Mouse (Mus musculus): ENCODE results near the gene Clasp2. TPM values are rescaled to one million over a fixed set of nuclear protein-coding genes. Genes with fewer than 3 reads are reported as not detected.
"Not testable (repeated sequence)": the region's sequence is repeated elsewhere in the genome, so short reads cannot be mapped to it uniquely, and the experiment has no call there.

The Clasp2 gene
- polyA plus RNA-seq (2015; fragmentation: Nextera tagmentation; extraction: Ambion mirVana), result 25.4 and 25.6 TPM in 2 replicates

DNA sequence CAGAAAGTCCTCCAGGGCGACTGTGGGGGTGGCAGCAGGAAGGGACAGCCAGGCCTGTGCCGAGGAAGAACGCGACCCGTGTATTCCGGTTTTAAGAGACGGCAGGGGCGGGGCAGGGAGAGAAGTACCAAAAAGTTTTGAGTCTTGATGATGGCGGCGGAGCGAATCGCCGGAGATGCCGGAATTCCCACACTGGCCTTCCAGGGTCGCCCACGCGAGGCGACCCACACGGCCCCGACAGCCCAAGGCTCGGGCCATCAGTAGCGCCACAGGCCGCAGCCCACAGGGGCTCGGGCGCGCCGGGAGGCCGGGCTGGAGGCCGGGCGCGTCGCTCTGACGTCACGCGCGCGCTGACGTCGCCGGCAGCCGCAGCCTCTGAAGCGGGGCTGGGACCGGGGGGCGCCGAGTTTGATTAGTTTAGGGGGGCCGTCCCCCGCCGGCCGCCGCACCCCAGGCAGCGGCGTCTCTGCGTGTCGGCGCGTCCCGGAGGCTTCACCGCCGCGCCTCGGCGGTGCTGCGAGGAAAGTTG lies at the start of gene Clasp2:
Gene Clasp2, plus strand, starts transcription at position 366 of the 529 bp plus-strand sequence.
- H3K4me1 ChIP-seq, result peaks cover 15% of the 10 kb centered on the region
- peak within 1 kb of the TSS; percentile 79 for H3K4me3 ChIP-seq (replicated peaks)
- H3K9me3 ChIP-seq (replicated peaks), result no peaks in the 10 kb centered on the region
- H3K27me3 ChIP-seq, result no peaks in the 10 kb centered on the region
- peak within 1 kb of the TSS; percentile 83 for H3K27ac ChIP-seq
- H3K4me2 ChIP-seq, result peak within 1 kb of the TSS; percentile 96
- H3K36me3 ChIP-seq, result no peaks in the 10 kb centered on the region
- H3K9ac ChIP-seq, result peak within 1 kb of the TSS; percentile 86
- WGBS, result under 1% methylated on average over 63 of the region's 63 CpGs
- peak; percentile 97 for ATAC-seq (replicated peaks; ENCODE audit: low FRiP score)

DNA sequence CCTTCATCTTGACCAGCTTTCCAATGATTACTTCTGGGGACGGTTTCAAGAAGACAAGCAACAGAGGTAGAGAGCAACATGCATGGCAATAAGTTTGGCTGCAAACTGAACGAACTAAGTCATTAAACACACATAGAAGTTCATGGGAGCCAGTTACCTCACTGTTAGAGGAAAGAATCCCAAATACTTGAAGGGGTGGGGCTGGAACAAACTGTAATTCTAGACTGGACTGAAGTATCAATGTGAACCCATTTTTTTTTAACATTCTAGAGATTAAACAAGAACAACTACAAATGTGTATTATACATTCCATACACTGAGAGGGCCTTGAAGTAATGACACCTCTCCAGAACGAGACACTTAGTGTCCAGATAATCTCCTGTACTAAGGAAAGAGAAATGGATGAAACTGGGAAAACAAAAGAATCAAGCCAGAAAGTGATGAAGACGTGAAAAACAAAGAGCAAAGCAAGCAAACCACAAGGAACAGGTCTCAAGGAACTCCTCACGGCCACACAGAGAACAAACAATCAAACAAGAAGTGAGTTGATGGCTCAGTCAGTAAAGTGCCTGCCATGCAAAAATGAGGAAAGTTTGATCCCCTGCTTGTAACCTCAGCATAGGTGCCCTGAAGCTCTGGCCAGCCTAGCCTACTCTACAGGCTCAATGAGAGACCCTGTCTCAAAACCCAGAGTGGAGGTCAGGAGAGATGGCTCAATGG lies 39.7 kb upstream of the Clasp2 start:
- ATAC-seq (replicated peaks; ENCODE audit: low FRiP score), result no peak
- Histone ChIP-seq H3K27me3 (no peaks in the 10 kb centered on the region), H3K27ac (no peak overlapping the region), H3K4me2 (no peak overlapping the region), H3K9ac (no peak overlapping the region), H3K9me3 (replicated peaks) (no peaks in the 10 kb centered on the region), H3K4me3 (replicated peaks) (no peak overlapping the region), H3K4me1 (peaks cover 19% of the 10 kb centered on the region), H3K36me3 (peaks cover 22% of the 10 kb centered on the region)
- 85% methylated on average over 5 of the region's 5 CpGs for WGBS

- no peaks in the 10 kb centered on the region for H3K27me3 ChIP-seq
- no peak for ATAC-seq (replicated peaks; ENCODE audit: low FRiP score)
- 0 out of 2 replicates have a peak overlapping the region, but pooled peaks have one; percentile 96 for H3K9ac ChIP-seq
- H3K4me2 ChIP-seq, result peak overlapping the region; percentile 68
- H3K4me1 ChIP-seq, result peaks cover 26% of the 10 kb centered on the region
- H3K4me3 ChIP-seq (replicated peaks), result peak overlapping the region; percentile 99
- no peaks in the 10 kb centered on the region for H3K9me3 ChIP-seq (replicated peaks)
- 67% methylated on average over 2 of the region's 2 CpGs for WGBS
- H3K27ac ChIP-seq, result no peak overlapping the region
- H3K36me3 ChIP-seq, result no peaks in the 10 kb centered on the region
Measured at GRCm38 (mm10) chr9:113706108-113706507, 35.2 kb upstream of the Clasp2 start.

GRCm38 (mm10) chr9:113706841-113707240 lies 34.4 kb upstream of the Clasp2 start:
- Histone ChIP-seq H3K36me3 (no peaks in the 10 kb centered on the region), H3K27me3 (no peaks in the 10 kb centered on the region), H3K4me2 (peak overlapping the region; percentile 68), H3K4me3 (replicated peaks) (peak overlapping the region; percentile 99), H3K9ac (peak overlapping the region; percentile 96; the same call in 1 of the 2 replicates), H3K27ac (no peak overlapping the region), H3K9me3 (replicated peaks) (no peaks in the 10 kb centered on the region), H3K4me1 (peaks cover 26% of the 10 kb centered on the region)
- no peak for ATAC-seq (replicated peaks; ENCODE audit: low FRiP score)
- WGBS, result 43% methylated on average over 9 of the region's 9 CpGs

- no peaks in the 10 kb centered on the region for H3K27me3 ChIP-seq
- no peaks in the 10 kb centered on the region for H3K9me3 ChIP-seq (replicated peaks)
- peak; percentile 92 for ATAC-seq (replicated peaks; ENCODE audit: low FRiP score)
- H3K36me3 ChIP-seq, result no peaks in the 10 kb centered on the region
- WGBS, result under 1% methylated on average over 76 of the region's 77 CpGs
- H3K4me3 ChIP-seq (replicated peaks), result peak within 1 kb of the TSS; percentile 99
- H3K4me1 ChIP-seq, result peaks cover 26% of the 10 kb centered on the region
- peak within 1 kb of the TSS; percentile 96 for H3K9ac ChIP-seq
- H3K4me2 ChIP-seq, result peak within 1 kb of the TSS; percentile 68
- peak within 1 kb of the TSS; percentile 97 for H3K27ac ChIP-seq
Measured at GRCm38 (mm10) chr9:113707481-113708360, 33.6 kb upstream of the Clasp2 start, which contains the start of gene Pdcd6ip. Pdcd6ip (minus strand) TSS chr9:113708259.

DNA sequence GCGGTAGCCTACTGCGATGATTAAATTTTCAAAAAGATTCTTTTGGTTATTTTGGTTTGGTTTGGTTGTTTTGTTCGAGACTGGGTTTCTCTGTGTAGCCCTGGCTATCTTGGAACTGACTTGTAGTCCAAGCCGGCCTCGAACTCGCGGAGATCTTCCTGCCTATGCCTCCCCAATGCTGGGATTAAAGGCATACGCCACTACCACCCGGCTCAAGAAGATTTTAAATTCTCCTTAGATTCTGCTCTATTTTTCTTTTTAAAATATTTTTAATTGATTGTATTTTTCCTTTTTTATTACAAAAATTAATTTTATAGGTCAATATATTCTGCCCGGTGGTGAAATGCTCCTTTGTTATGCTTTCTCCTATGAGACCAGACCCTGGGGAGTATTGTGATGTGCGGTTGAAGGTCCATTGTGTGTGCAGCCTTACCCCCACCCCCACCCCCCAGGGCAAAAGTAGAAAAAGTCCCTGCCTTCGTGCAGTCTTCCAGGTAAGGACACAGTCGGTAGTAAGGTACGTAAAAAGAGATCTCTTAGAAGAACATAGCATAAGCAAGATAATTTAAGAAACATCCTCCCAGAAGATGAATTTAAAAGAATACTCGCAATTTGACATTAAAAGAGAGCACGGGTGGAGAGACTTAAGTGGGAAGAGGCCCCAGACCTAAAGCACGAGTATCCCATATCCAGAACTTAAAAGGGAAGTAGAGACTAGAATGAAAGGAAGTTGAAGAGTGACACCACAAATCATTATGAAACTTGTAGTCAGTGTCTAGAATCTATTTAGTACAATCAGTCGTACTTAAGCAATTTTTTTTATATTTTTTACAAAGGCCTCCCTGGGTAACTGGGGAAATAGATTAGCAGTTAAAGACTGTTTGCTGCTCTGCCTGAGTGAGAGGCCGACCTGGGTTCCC lies 32.7 kb upstream of the Clasp2 start:
- ATAC-seq (replicated peaks; ENCODE audit: low FRiP score), result no peak
- H3K27ac ChIP-seq, result peak overlapping the region; percentile 97
- no peaks in the 10 kb centered on the region for H3K27me3 ChIP-seq
- WGBS, result 53% methylated on average over 19 of the region's 19 CpGs
- peak overlapping the region; percentile 68 for H3K4me2 ChIP-seq
- H3K4me3 ChIP-seq (replicated peaks), result peak overlapping the region; percentile 99
- peaks cover 26% of the 10 kb centered on the region for H3K4me1 ChIP-seq
- H3K9me3 ChIP-seq (replicated peaks), result no peaks in the 10 kb centered on the region
- H3K36me3 ChIP-seq, result no peaks in the 10 kb centered on the region
- H3K9ac ChIP-seq, result peak overlapping the region; percentile 96

GRCm38 (mm10) chr9:113710871-113711270 lies 30.4 kb upstream of the Clasp2 start:
- no peaks in the 10 kb centered on the region for H3K9me3 ChIP-seq (replicated peaks)
- H3K36me3 ChIP-seq, result no peaks in the 10 kb centered on the region
- H3K4me3 ChIP-seq (replicated peaks), result no peak overlapping the region
- H3K9ac ChIP-seq, result no peak overlapping the region
- H3K4me1 ChIP-seq, result peaks cover 13% of the 10 kb centered on the region
- no peaks in the 10 kb centered on the region for H3K27me3 ChIP-seq
- no peak overlapping the region for H3K27ac ChIP-seq
- ATAC-seq (replicated peaks; ENCODE audit: low FRiP score), result no peak
- H3K4me2 ChIP-seq, result no peak overlapping the region
- WGBS, result 88% methylated on average over 12 of the region's 12 CpGs

GRCm38 (mm10) chr9:113719063-113719462 lies 22.2 kb upstream of the Clasp2 start:
- ATAC-seq (replicated peaks; ENCODE audit: low FRiP score), result peak; percentile 54; the same call in 1 of the 2 replicates
- 43% methylated on average over 5 of the region's 5 CpGs for WGBS
- H3K4me1 ChIP-seq, result no peaks in the 10 kb centered on the region
- H3K4me3 ChIP-seq (replicated peaks), result no peak overlapping the region
- H3K27ac ChIP-seq, result no peak overlapping the region
- no peaks in the 10 kb centered on the region for H3K9me3 ChIP-seq (replicated peaks)
- no peaks in the 10 kb centered on the region for H3K36me3 ChIP-seq
- H3K27me3 ChIP-seq, result no peaks in the 10 kb centered on the region
- H3K4me2 ChIP-seq, result no peak overlapping the region
- H3K9ac ChIP-seq, result no peak overlapping the region

- H3K27ac ChIP-seq, result no peak overlapping the region
- no peak overlapping the region for H3K4me3 ChIP-seq (replicated peaks)
- H3K27me3 ChIP-seq, result no peaks in the 10 kb centered on the region
- H3K36me3 ChIP-seq, result no peaks in the 10 kb centered on the region
- H3K9me3 ChIP-seq (replicated peaks), result no peaks in the 10 kb centered on the region
- 89% methylated on average over 15 of the region's 15 CpGs for WGBS
- ATAC-seq (replicated peaks; ENCODE audit: low FRiP score), result no peak
- H3K4me2 ChIP-seq, result no peak overlapping the region
- H3K4me1 ChIP-seq, result no peaks in the 10 kb centered on the region
- H3K9ac ChIP-seq, result no peak overlapping the region
Measured at GRCm38 (mm10) chr9:113724646-113725045, 16.6 kb upstream of the Clasp2 start.

GRCm38 (mm10) chr9:113725609-113726008 lies 15.7 kb upstream of the Clasp2 start:
- WGBS, result 92% methylated on average over 5 of the region's 5 CpGs
- H3K9ac ChIP-seq; H3K4me1 ChIP-seq; H3K27me3 ChIP-seq; H3K27ac ChIP-seq; H3K4me3 ChIP-seq (replicated peaks); H3K36me3 ChIP-seq; H3K4me2 ChIP-seq; ATAC-seq (replicated peaks; ENCODE audit: low FRiP score); H3K9me3 ChIP-seq (replicated peaks): not testable (repeated sequence)

GRCm38 (mm10) chr9:113726131-113726530 lies 15.1 kb upstream of the Clasp2 start:
- no peaks in the 10 kb centered on the region for H3K36me3 ChIP-seq
- no peaks in the 10 kb centered on the region for H3K27me3 ChIP-seq
- H3K9ac ChIP-seq, result no peak overlapping the region
- H3K9me3 ChIP-seq (replicated peaks), result no peaks in the 10 kb centered on the region
- H3K4me3 ChIP-seq (replicated peaks), result no peak overlapping the region
- H3K4me2 ChIP-seq, result no peak overlapping the region
- no peaks in the 10 kb centered on the region for H3K4me1 ChIP-seq
- no peak overlapping the region for H3K27ac ChIP-seq
- ATAC-seq (replicated peaks; ENCODE audit: low FRiP score), result no peak
- 52% methylated on average over 3 of the region's 3 CpGs for WGBS
